Mouse (Mus musculus): ENCODE data around the gene Esrrg. TPM values are rescaled to one million over a fixed set of nuclear protein-coding genes. Genes with fewer than 3 reads are reported as not detected.

Esrrg gene
- total and polyA plus RNA-seq, 3 experiments = 0.01 TPM; not detected in 2

- TF ChIP-seq ETS1 (IDR thresholded peaks at IDR 0.05; ENCODE audit: low read depth, low read length) (no peak), EP300 (IDR thresholded peaks at IDR 0.05; ENCODE audit: low read depth in 1 of 2, low read length in 2 of 2) (no peak), JUND (IDR thresholded peaks at IDR 0.05; ENCODE audit: low read depth, low read length) (no peak), MYB (IDR thresholded peaks at IDR 0.05; ENCODE audit: low read depth, low read length) (no peak), BHLHE40 (IDR thresholded peaks at IDR 0.05; ENCODE audit: borderline replicate concordance, low read depth, low read length) (no peak), RAD21 (IDR thresholded peaks at IDR 0.05; ENCODE audit: low read depth, low read length) (no peak)
- H3K4me1 ChIP-seq (ENCODE audit: control insufficient read depth in 1 of 2, insufficient read depth in 2 of 2, low read length in 2 of 2) = no peaks in the 10 kb centered on the region
- no peaks in the 10 kb centered on the region for H3K27me3 ChIP-seq (ENCODE audit: control insufficient read depth in 1 of 2, insufficient read depth in 2 of 2, low read length in 2 of 2)
- DNase-seq (ENCODE audit: low read depth, low spot score) = no peak
- no peak overlapping the region for H3K9ac ChIP-seq (ENCODE audit: control insufficient read depth, low read depth, low read length, poor library complexity, severe bottlenecking)
- H3K27ac ChIP-seq (ENCODE audit: control insufficient read depth, low read depth, low read length) = no peak overlapping the region
- no peak overlapping the region for H3K4me3 ChIP-seq (ENCODE audit: control insufficient read depth in 1 of 2, insufficient read depth in 1 of 2, low read depth in 2 of 2, low read length in 2 of 2)
- no peaks in the 10 kb centered on the region for H3K36me3 ChIP-seq (ENCODE audit: control insufficient read depth in 1 of 2, insufficient read depth in 2 of 2, low read length in 2 of 2)
- no peaks in the 10 kb centered on the region for H3K79me2 ChIP-seq (ENCODE audit: control insufficient read depth, insufficient read depth, low read length, poor library complexity)
- H3K9me3 ChIP-seq (replicated peaks; ENCODE audit: insufficient read depth, low read length) = no peaks in the 10 kb centered on the region
Observed at GRCm38 (mm10) chr1:187931146-187931545, 322.6 kb downstream of the Esrrg start.

- Histone ChIP-seq H3K9me3 (replicated peaks; ENCODE audit: insufficient read depth, low read length) (no peaks in the 10 kb centered on the region), H3K27ac (ENCODE audit: control insufficient read depth, low read depth, low read length) (no peak overlapping the region), H3K4me3 (ENCODE audit: control insufficient read depth in 1 of 2, insufficient read depth in 1 of 2, low read depth in 2 of 2, low read length in 2 of 2) (no peak overlapping the region), H3K36me3 (ENCODE audit: control insufficient read depth in 1 of 2, insufficient read depth in 2 of 2, low read length in 2 of 2) (no peaks in the 10 kb centered on the region), H3K79me2 (ENCODE audit: control insufficient read depth, insufficient read depth, low read length, poor library complexity) (no peaks in the 10 kb centered on the region), H3K4me1 (ENCODE audit: control insufficient read depth in 1 of 2, insufficient read depth in 2 of 2, low read length in 2 of 2) (no peaks in the 10 kb centered on the region), H3K27me3 (ENCODE audit: control insufficient read depth in 1 of 2, insufficient read depth in 2 of 2, low read length in 2 of 2) (no peaks in the 10 kb centered on the region; a peak in 1 of 4 replicates), H3K9ac (ENCODE audit: control insufficient read depth, low read depth, low read length, poor library complexity, severe bottlenecking) (no peak overlapping the region)
- no peak for TF ChIP-seq BHLHE40 (IDR thresholded peaks at IDR 0.05; ENCODE audit: borderline replicate concordance, low read depth, low read length)
- no peak for TF ChIP-seq CTCF (IDR thresholded peaks at IDR 0.05 in 2 of 3, conservative IDR thresholded peaks at IDR 0.05 in 1 of 3; ENCODE audit: control insufficient read depth in 1 of 3, insufficient read depth in 1 of 3, low read depth in 2 of 3, low read length in 3 of 3, poor library complexity in 1 of 3, severe bottlenecking in 1 of 3)
- no peak for TF ChIP-seq SMC3 (IDR thresholded peaks at IDR 0.05; ENCODE audit: low read depth, low read length)
- TF ChIP-seq KAT2A (conservative IDR thresholded peaks at IDR 0.05; ENCODE audit: low read depth, low read length) = no peak
- no peak for DNase-seq (ENCODE audit: low read depth, low spot score)
Observed at GRCm38 (mm10) chr1:187938652-187939051, 330.1 kb downstream of the Esrrg start.

- Histone ChIP-seq H3K9ac (ENCODE audit: control insufficient read depth, low read depth, low read length, poor library complexity, severe bottlenecking) (no peak overlapping the region), H3K4me1 (ENCODE audit: control insufficient read depth in 1 of 2, insufficient read depth in 2 of 2, low read length in 2 of 2) (no peaks in the 10 kb centered on the region), H3K9me3 (replicated peaks; ENCODE audit: insufficient read depth, low read length) (no peaks in the 10 kb centered on the region), H3K27ac (ENCODE audit: control insufficient read depth, low read depth, low read length) (no peak overlapping the region), H3K4me3 (ENCODE audit: control insufficient read depth in 1 of 2, insufficient read depth in 1 of 2, low read depth in 2 of 2, low read length in 2 of 2) (no peak overlapping the region), H3K36me3 (ENCODE audit: control insufficient read depth in 1 of 2, insufficient read depth in 2 of 2, low read length in 2 of 2) (no peaks in the 10 kb centered on the region), H3K27me3 (ENCODE audit: control insufficient read depth in 1 of 2, insufficient read depth in 2 of 2, low read length in 2 of 2) (no peaks in the 10 kb centered on the region; a peak in 1 of 4 replicates), H3K79me2 (ENCODE audit: control insufficient read depth, insufficient read depth, low read length, poor library complexity) (no peaks in the 10 kb centered on the region)
- TF ChIP-seq ETS1 (IDR thresholded peaks at IDR 0.05; ENCODE audit: low read depth, low read length) (no peak), RAD21 (IDR thresholded peaks at IDR 0.05; ENCODE audit: low read depth, low read length) (no peak), E2F4 (IDR thresholded peaks at IDR 0.05; ENCODE audit: borderline replicate concordance, low read depth, low read length) (no peak), RCOR1 (IDR thresholded peaks at IDR 0.05; ENCODE audit: low read depth, low read length) (no peak), ZKSCAN1 (IDR thresholded peaks at IDR 0.05; ENCODE audit: low read depth, low read length) (no peak)
- DNase-seq (ENCODE audit: low read depth, low spot score) = no peak
Observed at GRCm38 (mm10) chr1:187939078-187939477, 330.5 kb downstream of the Esrrg start.
